Mouse (Mus musculus) midbrain, embryonic 10.5 days (tissue): ENCODE data around the gene Epsti1. TPM values are rescaled to one million over a fixed set of nuclear protein-coding genes. Genes with fewer than 3 reads are reported as not detected.
A peak's percentile ranks its signal among the peaks of the same experiment; 100 is the strongest.

Experiments
- DNase-seq: peaks from one replicate; pipeline ENCODE4 v3.0.0-alpha.2; 2017; ENCODE audit warnings: low spot score
- H3K27ac ChIP-seq: fragments of 300-500 bp; sonication (generic); replicated peaks from 2 replicates; pipeline ENCODE4 v1.5.1; 2016; ENCODE audit warnings: mild to moderate bottlenecking
- H3K27me3 ChIP-seq: fragments of 300-500 bp; sonication (generic); 2 replicates; pipeline ENCODE4 v1.6.1; 2016; ENCODE audit warnings: low read depth, mild to moderate bottlenecking; ENCODE audit not compliant: poor library complexity, severe bottlenecking
- H3K36me3 ChIP-seq: fragments of 300-500 bp; sonication (generic); 2 replicates; pipeline ENCODE4 v1.6.1; 2016; ENCODE audit warnings: mild to moderate bottlenecking, moderate library complexity
- H3K4me1 ChIP-seq: fragments of 300-500 bp; sonication (generic); 2 replicates; pipeline ENCODE4 v1.6.1; 2016
- H3K4me3 ChIP-seq: fragments of 300-500 bp; sonication (generic); 2 replicates; pipeline ENCODE4 v1.5.1; 2016; ENCODE audit warnings: mild to moderate bottlenecking, moderate library complexity
- H3K9me3 ChIP-seq: fragments of 300-500 bp; sonication (generic); replicated peaks from 2 replicates; pipeline ENCODE4 v1.6.1; 2016; ENCODE audit warnings: mild to moderate bottlenecking
- WGBS: fragments of 180-500 bp; shearing (Covaris S2); methylation state at CpG from one replicate; pipeline ENCODE4 v1.1.7; 2016; 5-methylcytosine and 5-hydroxymethylcytosine counted together
- polyA plus RNA-seq: library from polyadenylated mRNA; unstranded; fragments of >200 nt; fragmentation: Nextera tagmentation; extraction: Ambion mirVana; gene quantifications from 2 replicates; pipeline ENCODE4 v1.2.1, GENCODE M21; 2016

The Epsti1 gene
- polyA plus RNA-seq, 1 experiment from 2014 or later = not detected

GRCm38 (mm10) chr14:77974221-77974620 is 70.2 kb downstream of the Epsti1 start:
- Histone ChIP-seq H3K36me3 (no peaks in the 10 kb centered on the region), H3K9me3 (no peaks in the 10 kb centered on the region), H3K27me3 (no peaks in the 10 kb centered on the region), H3K4me3 (no peak overlapping the region), H3K4me1 (no peaks in the 10 kb centered on the region), H3K27ac (no peak overlapping the region)
- DNase-seq = no peak
- whole genome bisulfite sequencing = 81% methylated on average over 6 of the region's 6 CpGs

DNA sequence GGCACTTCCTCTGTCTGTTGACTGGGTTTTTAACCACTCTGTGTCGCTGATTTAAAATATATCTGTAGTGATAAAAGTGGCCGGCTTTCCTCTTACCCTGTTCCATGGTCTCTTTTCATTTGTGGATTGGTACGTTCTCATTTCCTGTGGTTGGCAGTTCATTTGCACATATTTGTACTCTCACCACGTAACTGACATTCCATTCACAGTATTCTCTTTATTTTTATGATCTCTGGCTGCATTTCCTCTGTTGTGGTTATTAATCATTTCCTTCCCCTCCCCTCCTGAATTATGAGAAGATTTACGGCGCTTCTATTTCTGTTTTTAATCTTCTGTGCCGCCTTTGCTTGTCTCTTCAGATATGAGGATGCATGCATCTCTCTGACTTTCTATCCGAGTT is 71.7 kb downstream of the Epsti1 start:
- no peaks in the 10 kb centered on the region for H3K27me3 ChIP-seq
- WGBS = 88% methylated on average over 8 of the region's 8 CpGs
- H3K9me3 ChIP-seq = no peaks in the 10 kb centered on the region
- no peak overlapping the region for H3K27ac ChIP-seq
- DNase-seq = no peak
- no peak overlapping the region for H3K4me3 ChIP-seq
- H3K4me1 ChIP-seq = no peaks in the 10 kb centered on the region
- H3K36me3 ChIP-seq = no peaks in the 10 kb centered on the region

DNA sequence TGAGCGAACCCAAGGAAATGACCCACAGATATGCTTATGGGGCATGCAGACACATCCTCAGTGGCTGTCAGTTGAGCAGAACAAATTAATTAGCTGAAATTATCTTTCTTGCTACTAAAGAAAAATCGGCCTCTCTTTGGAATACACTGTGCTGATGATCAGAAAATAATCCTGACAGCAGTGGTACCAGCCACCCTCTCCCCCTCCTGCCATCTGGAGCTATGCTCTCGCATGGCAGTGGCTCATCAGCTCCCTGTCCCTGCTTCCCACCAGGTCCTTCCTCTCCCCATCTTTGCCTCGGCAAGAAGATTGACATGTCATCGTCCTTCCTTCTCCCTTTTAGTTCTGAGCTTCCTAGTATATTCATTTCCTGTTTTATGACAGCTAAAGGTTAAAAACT is 77.5 kb downstream of the Epsti1 start:
- Histone ChIP-seq H3K27ac (no peak overlapping the region), H3K4me1 (no peaks in the 10 kb centered on the region), H3K36me3 (no peaks in the 10 kb centered on the region), H3K4me3 (no peak overlapping the region), H3K27me3 (no peaks in the 10 kb centered on the region), H3K9me3 (no peaks in the 10 kb centered on the region)
- WGBS = 88% methylated on average over 5 of the region's 5 CpGs
- DNase-seq = no peak

DNA sequence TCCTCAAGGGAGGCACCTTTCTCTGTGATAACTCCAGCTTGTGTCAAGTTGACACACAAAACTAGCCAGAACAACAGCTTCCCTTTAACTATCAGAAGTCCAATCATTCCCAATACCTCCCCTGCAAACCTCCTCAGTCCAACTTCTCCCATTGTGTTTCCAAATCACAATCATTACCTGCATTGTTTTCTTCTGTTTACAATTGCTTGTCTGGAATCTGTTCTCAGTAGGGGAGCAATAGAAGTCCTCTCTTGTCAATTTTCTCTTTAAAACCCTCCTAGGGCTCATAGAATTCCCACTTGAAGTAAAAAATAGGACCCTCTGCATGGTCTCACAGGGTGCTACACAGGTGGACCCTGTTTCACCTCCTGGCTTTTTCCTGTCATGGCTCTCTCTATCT is 93.7 kb downstream of the Epsti1 start:
- H3K27me3 ChIP-seq = no peaks in the 10 kb centered on the region
- no peak for DNase-seq
- H3K27ac ChIP-seq = no peak overlapping the region
- H3K36me3 ChIP-seq = no peaks in the 10 kb centered on the region
- 0 out of 2 replicates have a peak, but pooled peaks cover 3% of the 10 kb centered on the region for H3K4me1 ChIP-seq
- no peaks in the 10 kb centered on the region for H3K9me3 ChIP-seq
- no peak overlapping the region for H3K4me3 ChIP-seq

- H3K27me3 ChIP-seq = no peaks in the 10 kb centered on the region; the same call in 1 of the 2 replicates
- no peak overlapping the region for H3K27ac ChIP-seq
- no peak for DNase-seq
- H3K9me3 ChIP-seq = no peaks in the 10 kb centered on the region
- H3K4me3 ChIP-seq = no peak overlapping the region
- peaks cover 4% of the 10 kb centered on the region for H3K4me1 ChIP-seq
- H3K36me3 ChIP-seq = no peaks in the 10 kb centered on the region
- WGBS = 81% methylated on average over 4 of the region's 4 CpGs
Observed at GRCm38 (mm10) chr14:78004486-78004885, 100.4 kb downstream of the Epsti1 start.

DNA sequence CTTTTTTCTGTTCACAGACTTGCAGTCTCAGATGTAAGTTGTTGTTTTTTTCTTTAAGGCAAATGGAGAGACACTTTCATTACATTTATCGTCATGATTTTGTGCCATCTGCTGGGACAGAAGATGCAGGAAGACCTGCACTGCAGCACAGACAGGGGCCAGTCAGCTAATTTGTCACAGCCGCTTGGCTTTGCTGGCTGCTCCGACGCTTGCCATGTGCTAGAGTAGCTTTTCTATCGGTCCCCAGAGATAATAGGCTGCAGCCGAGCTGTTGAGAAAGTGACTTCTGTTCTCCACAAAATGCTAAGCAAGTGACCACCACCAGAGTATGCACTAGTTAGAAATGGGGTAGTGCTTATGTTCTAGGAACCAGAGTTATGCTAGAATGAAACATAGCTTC is 104.0 kb downstream of the Epsti1 start:
- Histone ChIP-seq H3K4me3 (no peak overlapping the region), H3K9me3 (no peaks in the 10 kb centered on the region), H3K27me3 (peaks cover 27% of the 10 kb centered on the region), H3K36me3 (no peaks in the 10 kb centered on the region), H3K27ac (no peak overlapping the region), H3K4me1 (peaks cover 11% of the 10 kb centered on the region)
- WGBS = 36% methylated on average over 6 of the region's 6 CpGs
- DNase-seq = no peak

DNA sequence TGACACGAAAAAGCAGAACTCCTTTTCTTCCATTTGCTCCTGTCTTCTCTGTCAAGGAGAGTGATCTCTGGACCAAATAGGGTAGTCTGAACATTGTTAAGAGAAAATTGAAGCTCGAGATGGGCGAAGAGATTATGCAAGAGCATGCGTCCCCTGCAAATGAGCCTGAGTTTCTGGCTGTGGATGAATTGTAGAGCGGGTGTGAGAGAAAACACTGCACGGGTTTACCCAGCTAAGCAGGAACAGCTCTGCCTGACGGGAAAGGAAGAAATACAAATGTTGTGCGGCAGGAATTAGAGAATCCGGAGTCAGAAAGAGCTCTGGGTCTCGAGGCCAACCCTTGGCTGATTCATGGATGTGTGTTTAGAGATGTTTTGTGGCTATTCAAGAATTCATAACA is 107.8 kb downstream of the Epsti1 start:
- no peaks in the 10 kb centered on the region for H3K9me3 ChIP-seq
- no peak for DNase-seq
- H3K27me3 ChIP-seq = peaks cover 55% of the 10 kb centered on the region
- WGBS = 75% methylated on average over 10 of the region's 10 CpGs
- no peak overlapping the region for H3K27ac ChIP-seq
- H3K4me3 ChIP-seq = no peak overlapping the region
- no peaks in the 10 kb centered on the region for H3K36me3 ChIP-seq
- peaks cover 18% of the 10 kb centered on the region for H3K4me1 ChIP-seq

DNA sequence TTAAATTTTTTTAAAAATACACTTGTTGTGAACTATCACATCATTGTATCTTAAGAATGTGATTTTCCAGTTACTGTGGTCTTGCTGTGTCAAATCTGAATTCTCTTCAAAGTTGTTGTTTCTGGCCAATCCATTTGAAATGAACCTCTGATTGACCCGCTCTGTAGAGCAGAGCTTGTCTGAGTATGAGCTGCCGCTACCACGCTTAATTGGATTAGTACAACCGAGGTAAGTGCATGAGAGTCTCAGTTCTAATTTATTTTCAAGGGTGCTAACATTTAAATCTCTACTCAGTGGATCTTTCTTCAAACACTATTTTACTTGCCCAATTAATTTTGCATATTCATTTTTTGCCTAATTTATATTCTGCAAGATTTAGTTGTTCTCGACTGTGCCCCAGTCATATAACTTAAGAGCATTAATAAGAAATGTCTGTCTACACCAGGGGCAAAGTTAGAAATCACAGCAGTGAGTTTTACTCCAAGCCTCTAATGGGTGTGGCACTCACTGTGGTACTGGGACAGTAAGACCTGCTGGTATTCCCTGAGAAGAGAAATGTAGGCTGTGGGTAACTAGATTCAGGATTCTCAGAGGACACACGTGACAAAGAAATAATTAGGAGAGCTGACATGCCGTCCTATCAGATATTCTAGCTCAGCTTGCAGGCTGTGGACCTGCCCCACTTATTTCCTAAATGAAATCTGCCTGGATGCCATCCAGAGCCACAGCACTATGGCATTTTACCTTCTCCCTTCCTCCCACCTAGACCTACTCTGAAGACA is 111.7 kb downstream of the Epsti1 start:
- Histone ChIP-seq H3K27ac (no peak overlapping the region), H3K4me3 (no peak overlapping the region), H3K36me3 (no peaks in the 10 kb centered on the region), H3K9me3 (no peaks in the 10 kb centered on the region), H3K27me3 (peaks cover 78% of the 10 kb centered on the region), H3K4me1 (peaks cover 29% of the 10 kb centered on the region)
- 48% methylated on average over 7 of the region's 7 CpGs for WGBS
- DNase-seq = no peak

GRCm38 (mm10) chr14:78016398-78016797 is 112.4 kb downstream of the Epsti1 start:
- no peaks in the 10 kb centered on the region for H3K9me3 ChIP-seq
- 79% methylated on average over 4 of the region's 4 CpGs for WGBS

DNA sequence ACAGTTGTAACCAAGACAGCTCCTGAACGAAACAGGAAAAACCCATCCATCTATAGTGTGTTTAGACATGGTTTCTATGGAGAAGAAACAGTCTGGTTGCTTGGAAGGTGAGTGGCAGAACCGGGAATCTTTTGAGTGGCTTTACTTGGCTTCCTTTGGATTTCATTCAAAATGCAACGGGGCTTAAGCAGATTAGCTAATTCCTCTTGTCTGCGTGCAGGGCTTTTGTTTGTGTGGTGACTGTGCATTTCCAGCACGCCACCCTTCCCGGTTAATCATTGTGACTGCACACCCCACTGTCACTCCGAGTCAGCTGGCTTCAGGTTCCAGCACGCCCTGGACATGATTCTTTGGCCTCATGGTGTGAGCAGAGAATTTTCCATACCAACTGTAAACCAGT is 115.9 kb downstream of the Epsti1 start:
- DNase-seq = peak; percentile 63
- Histone ChIP-seq H3K27me3 (peaks cover 86% of the 10 kb centered on the region), H3K4me1 (peaks cover 23% of the 10 kb centered on the region), H3K4me3 (no peak overlapping the region), H3K9me3 (no peaks in the 10 kb centered on the region), H3K27ac (0 out of 2 replicates have a peak overlapping the region, but pooled peaks have one; percentile 46), H3K36me3 (no peaks in the 10 kb centered on the region)
- 23% methylated on average over 8 of the region's 8 CpGs for WGBS

More at GRCm38 (mm10) chr14:78016398-78016797, 112.4 kb downstream of the Epsti1 start:
- Histone ChIP-seq H3K4me3 (no peak overlapping the region), H3K4me1 (peaks cover 28% of the 10 kb centered on the region), H3K36me3 (no peaks in the 10 kb centered on the region), H3K27me3 (peaks cover 80% of the 10 kb centered on the region), H3K27ac (no peak overlapping the region)
- no peak for DNase-seq

GRCm38 (mm10) chr14:78038876-78039275 is 134.8 kb downstream of the Epsti1 start:
- Histone ChIP-seq H3K4me1 (no peaks in the 10 kb centered on the region), H3K9me3 (no peaks in the 10 kb centered on the region), H3K27me3 (no peaks in the 10 kb centered on the region), H3K4me3 (no peak overlapping the region), H3K36me3 (no peaks in the 10 kb centered on the region), H3K27ac (no peak overlapping the region)
- DNase-seq = no peak
- WGBS = 80% methylated on average over 8 of the region's 8 CpGs

GRCm38 (mm10) chr14:78040643-78041042 is 136.6 kb downstream of the Epsti1 start:
- H3K27ac ChIP-seq = no peak overlapping the region
- no peaks in the 10 kb centered on the region for H3K36me3 ChIP-seq
- 86% methylated on average over 6 of the region's 6 CpGs for WGBS
- no peaks in the 10 kb centered on the region for H3K4me1 ChIP-seq
- DNase-seq = no peak
- no peaks in the 10 kb centered on the region for H3K9me3 ChIP-seq
- no peaks in the 10 kb centered on the region for H3K27me3 ChIP-seq
- no peak overlapping the region for H3K4me3 ChIP-seq

GRCm38 (mm10) chr14:78041886-78042526 is 138.0 kb downstream of the Epsti1 start:
- Histone ChIP-seq H3K36me3 (no peaks in the 10 kb centered on the region), H3K4me1 (no peaks in the 10 kb centered on the region), H3K27ac (no peak overlapping the region), H3K4me3 (no peak overlapping the region), H3K9me3 (no peaks in the 10 kb centered on the region), H3K27me3 (no peaks in the 10 kb centered on the region)
- no peak for DNase-seq
- WGBS = 79% methylated on average over 11 of the region's 11 CpGs
